Mouse (Mus musculus): Measurements from ENCODE around the gene Tmcc3.

Gene Tmcc3

DNA sequence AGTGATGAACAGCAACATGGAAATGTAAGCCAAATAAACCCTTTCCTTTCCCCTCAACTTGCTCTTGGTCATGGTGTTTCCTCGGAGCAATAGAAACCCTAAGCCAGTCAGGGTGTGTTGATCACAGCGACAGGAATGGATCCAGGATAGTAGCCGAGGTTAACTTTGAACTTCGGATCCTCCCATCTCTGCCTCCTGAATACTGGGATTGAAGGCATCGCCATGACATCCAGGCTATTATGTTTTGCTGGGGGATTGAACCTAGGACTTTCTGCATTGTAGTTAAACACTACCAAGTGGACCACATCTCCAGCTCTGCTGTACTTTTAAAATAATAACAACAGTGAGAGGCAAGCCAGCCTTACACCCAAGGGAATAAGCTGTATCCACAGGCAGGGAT is 307.8 kb downstream of the Tmcc3 start:
- in situ Hi-C loops (cut with MboI, MseI), result loop anchor here in 1 of 2 experiments (25.0 kb wide), 1 partner anchor 1732 kb away; no protein-coding TSS in a partner anchor

DNA sequence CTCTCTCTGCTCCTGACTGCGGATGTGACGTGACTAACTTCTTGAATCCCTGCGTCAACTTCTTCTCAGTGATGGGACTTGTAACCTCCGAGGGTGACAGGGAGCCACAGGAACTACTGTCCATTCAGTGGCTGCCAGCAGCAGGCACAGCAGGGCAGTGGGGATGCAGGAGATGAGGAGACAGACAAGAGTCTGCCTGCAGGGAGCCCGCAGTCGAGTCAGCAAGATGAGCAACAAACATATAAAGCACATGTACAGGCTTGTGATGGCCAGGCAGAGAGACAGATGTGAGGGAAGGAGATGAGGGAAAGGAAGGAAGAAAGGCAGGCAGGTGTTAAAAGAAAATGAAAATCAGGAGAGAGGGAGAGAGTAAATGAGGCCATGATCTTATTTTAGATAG is 308.8 kb downstream of the Tmcc3 start:
- in situ Hi-C loops (cut with MboI, MseI), result loop anchor here in 1 of 2 experiments (5.0 to 25.0 kb wide), 2 partner anchors 342 to 1733 kb away; no protein-coding TSS in a partner anchor

DNA sequence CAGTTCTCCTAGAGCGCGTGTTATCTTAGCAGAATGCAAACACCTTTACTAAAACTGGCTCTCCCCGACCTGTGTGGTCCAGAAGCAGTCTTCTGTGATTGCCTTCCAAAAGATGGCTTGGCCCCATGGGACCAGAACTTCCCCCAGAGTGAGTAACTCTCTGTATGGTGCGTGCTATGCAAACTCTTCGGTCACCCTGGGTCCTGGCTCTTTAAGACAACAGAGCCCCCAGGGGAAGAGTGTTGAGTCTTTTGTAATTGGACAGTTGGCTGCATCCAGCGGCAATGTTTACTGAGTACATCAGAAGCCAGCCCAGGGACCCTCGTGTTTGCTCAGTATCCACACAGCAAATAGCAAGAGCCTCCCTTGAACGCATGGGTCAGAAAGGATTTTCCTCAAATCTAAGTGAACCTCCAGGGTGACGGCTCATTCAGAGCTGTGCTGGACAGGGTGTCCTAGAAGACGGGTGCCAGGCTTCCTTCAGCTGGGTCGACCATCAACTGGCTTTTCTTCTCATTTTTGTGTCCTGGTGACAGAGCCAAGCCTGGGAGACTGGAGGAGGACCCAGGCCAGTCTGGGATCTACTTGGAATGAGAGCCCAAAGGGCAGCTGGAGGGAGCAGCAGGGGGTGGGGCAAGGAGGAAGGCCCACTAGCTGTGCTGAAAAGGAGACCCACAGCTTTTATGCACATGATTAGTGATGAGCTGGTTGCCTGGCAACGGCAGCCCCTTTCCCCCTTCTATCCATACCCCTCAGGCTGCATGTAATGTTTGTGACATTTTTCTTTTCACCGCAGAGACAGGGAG is 309.9 kb downstream of the Tmcc3 start:
- in situ Hi-C loops (cut with MboI, MseI), result loop anchor here in 1 of 2 experiments (5.0 to 25.0 kb wide), 2 partner anchors 341 to 1734 kb away; no protein-coding TSS in a partner anchor

DNA sequence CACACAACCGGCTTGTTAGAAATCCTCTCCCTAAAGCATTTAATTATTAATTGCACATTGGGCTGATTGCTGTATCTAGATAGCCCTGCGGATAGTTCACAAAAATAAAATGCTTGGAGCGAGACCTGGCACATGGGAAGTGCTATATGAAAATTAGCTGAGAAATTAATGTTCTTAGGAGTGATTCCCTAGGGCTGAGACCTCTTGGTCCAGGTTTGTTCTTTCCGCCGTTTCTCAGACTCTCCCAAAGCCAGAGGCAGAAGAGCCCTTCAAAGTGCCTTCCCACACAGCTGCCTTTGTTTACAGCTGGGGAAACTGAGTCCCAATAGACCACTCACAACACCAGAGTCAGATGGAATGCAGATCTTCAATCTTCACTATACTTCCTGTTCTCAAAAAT is 310.5 kb downstream of the Tmcc3 start:
- in situ Hi-C loops (cut with MboI, MseI), result loop anchor here in 1 of 2 experiments (5.0 to 25.0 kb wide), 2 partner anchors 340 to 1735 kb away; no protein-coding TSS in a partner anchor

DNA sequence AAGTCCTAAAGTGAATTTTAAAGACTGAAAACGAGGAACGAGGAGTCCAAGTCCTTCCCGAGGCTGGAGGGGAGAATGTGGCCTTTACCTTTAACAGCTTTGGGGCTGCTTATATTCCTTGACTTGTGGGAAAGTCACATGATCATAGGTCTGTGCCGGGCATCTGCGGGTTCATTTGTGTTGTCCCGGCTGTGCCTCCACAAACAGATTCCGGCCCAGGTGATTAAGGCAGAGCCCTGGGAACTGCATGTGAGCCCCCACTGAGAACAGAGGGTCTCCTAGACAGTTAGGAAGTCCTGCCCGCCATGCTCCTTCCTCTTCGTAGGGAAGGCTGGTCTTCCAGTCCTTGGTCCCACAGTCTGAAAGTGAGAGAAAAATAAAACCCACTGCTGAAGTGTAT is 311.1 kb downstream of the Tmcc3 start:
- in situ Hi-C loops (cut with MboI, MseI), result loop anchor here in 1 of 2 experiments (5.0 to 25.0 kb wide), 2 partner anchors 339 to 1736 kb away; no protein-coding TSS in a partner anchor

DNA sequence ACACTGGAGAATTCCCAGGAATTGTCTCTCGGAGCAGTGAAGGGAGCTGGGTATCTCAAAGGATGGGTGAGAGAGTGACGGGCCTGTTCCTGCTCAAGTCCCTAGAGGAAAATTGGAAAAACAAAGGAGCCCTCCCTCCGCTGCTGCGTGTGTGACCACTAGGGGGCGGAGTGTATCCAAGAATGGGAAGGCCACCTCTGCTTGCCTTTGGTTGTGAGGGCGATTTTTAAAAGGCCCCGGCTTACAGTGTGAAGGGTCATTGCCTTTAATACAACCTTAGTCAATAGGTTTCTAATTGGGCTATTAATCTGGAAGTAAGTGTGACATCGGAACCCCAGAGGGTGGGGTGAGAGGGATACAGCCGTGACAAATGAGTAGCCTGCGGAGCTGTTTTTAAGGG is 311.9 kb downstream of the Tmcc3 start:
- in situ Hi-C loops (cut with MboI, MseI), result loop anchor here in 1 of 2 experiments (5.0 to 25.0 kb wide), 2 partner anchors 339 to 1736 kb away; no protein-coding TSS in a partner anchor

DNA sequence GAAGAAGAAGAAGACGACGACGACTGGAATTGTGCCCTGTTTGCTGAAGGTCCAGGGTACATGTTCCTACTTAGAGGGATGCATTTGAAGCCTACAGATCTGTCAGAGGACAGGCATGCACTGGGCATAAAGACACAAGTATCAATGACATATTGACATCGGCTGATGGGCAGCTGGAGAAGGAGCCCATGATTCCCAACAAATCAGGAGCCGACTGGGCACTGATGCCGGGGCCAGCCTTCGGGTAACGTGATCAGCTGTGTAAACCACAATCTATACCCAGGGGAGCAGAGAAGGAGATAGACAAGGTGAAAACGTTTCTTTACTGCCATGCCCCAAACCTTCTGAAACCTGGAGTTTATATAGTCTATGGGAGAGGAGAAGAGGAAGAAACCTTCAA is 313.3 kb downstream of the Tmcc3 start:
- in situ Hi-C loops (cut with MboI, MseI), result loop anchor here in 1 of 2 experiments (5.0 kb wide), 1 partner anchor 337 kb away; no protein-coding TSS in a partner anchor

DNA sequence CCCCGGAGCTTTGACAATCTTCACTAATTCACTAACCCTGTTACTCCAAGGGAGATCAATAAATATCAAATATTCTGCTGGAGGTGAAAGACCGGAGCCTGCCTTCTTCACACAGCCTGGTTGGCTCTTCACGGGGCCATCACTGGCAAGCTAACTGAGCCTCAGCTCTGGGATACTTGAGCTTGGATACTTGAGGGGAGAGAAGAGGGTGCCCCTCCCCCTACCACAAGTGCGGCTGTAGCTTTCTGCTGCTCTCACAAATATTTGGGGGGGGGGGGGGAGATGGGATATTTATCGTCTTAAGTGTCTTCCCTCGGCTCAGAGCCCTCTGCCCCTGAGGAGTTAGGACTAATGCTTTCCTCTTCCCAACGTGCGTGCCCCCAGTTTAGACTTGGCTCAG is 313.9 kb downstream of the Tmcc3 start:
- in situ Hi-C loops (cut with MboI, MseI), result loop anchor here in 1 of 2 experiments (5.0 kb wide), 1 partner anchor 337 kb away; no protein-coding TSS in a partner anchor

DNA sequence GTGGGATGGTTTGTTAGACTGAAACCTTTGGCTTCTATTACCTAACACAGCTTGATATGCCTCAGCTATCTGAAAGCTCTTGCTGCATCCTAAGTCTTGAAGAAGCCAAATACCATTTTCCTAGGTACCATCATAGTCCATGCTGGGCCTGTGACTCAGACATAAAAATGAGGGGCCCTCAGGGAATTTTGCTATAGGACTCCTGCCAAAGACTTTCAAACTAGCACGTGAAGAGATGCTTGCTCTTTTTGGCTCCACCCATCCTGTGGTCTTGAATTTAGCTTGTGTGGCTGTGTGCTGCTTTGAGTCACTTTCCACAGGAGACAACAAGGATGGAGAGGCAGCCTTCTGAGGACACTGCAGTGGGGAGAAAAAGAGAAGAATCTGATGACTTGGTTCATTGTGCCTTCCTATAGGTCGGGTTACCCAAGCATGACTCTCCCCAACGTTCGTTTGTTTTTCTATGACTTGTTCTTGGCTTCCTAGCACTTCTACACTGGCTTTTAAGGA is 319.1 kb downstream of the Tmcc3 start:
- in situ Hi-C loops (cut with MboI, MseI), result loop anchor here in 1 of 2 experiments (10.0 kb wide), 1 partner anchor 834 kb away; no protein-coding TSS in a partner anchor

DNA sequence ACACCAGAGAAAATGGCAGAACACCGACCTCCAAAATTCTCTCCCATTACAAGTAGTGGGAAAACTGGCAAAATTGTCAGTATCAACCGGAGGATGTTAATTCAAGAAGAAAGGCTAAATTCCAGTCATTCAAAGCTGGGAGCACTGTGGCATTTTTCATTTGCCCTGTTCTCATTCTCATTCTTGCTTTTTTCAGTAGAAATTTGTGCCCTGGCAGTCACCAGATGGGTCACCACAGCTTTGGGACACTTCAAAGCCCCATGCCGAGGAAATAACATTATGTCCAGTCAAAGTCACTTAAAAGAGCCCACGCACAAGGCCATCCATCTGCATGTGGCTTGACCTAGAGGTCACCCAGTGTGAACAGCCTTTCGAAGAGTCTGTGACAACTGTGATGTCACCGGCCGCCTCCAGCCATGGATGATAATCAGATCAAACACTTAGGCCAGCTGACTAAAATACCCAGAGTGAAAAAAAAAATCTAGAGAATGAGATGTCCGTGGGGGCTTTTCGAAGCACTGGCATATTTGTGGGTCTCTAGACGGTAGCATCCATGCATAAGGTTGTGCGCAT is 319.9 kb downstream of the Tmcc3 start:
- in situ Hi-C loops (cut with MboI, MseI), result loop anchor here in 1 of 2 experiments (10.0 kb wide), 1 partner anchor 833 kb away; no protein-coding TSS in a partner anchor

DNA sequence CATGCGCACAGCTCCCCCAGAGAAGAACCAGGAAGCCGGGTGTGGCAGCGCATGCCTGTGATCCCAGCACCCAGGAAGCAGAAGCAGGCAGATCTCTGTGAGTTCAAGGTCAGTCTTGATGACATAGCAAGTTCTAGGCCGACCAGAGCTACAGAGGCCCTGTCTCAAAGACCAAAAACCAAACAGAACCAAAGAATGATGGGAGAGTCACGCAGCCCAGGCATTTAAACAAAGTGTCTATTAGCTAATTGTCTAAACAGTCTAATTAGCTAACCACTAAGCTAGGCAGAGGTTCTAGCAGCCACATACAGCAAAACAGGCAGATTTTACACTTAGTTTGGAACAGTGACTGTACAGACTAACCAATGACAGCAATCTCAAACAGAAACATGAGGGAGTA is 320.5 kb downstream of the Tmcc3 start:
- in situ Hi-C loops (cut with MboI, MseI), result loop anchor here in 1 of 2 experiments (10.0 kb wide), 1 partner anchor 833 kb away; no protein-coding TSS in a partner anchor

DNA sequence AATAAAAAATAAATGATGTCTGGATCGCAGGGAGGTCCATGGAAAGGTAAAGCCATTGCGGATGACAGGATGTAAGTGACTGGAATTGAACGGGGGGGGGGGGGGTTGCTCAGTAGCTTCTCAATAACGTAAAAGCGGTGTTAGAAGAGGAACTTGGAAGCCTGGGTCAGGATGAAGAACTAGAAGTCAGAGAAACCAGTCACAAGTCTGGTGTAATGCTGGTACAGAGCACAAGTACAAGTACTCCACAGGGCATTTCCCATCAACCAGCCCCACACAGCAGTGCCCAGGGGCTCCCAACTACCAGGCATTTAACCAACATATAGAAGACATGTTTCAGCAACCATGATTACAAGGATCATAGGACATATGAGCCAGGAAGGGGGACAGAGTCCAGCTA is 326.9 kb downstream of the Tmcc3 start:
- in situ Hi-C loops (cut with MboI, MseI), result loop anchor here in 1 of 2 experiments (10.0 kb wide), 1 partner anchor 826 kb away; no protein-coding TSS in a partner anchor

DNA sequence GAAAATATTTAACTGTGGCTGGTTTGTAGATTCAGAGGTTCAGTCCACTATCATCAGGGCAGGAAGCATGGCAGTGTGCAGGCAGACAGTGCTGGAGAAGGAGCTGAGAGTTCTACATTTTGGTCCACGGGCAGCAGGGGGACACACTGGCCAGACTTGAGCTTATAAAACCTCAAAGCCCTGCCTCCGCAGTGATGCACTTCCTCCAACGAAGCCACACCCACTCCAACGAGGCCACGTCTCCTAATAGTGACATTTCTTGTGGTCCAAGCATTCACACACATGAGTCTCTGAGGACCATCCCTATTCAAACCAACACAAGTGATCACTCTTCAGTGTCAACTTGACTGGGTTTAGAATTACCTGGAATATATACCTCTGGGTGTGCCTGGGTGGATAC is 327.5 kb downstream of the Tmcc3 start:
- in situ Hi-C loops (cut with MboI, MseI), result loop anchor here in 1 of 2 experiments (10.0 kb wide), 1 partner anchor 826 kb away; no protein-coding TSS in a partner anchor

DNA sequence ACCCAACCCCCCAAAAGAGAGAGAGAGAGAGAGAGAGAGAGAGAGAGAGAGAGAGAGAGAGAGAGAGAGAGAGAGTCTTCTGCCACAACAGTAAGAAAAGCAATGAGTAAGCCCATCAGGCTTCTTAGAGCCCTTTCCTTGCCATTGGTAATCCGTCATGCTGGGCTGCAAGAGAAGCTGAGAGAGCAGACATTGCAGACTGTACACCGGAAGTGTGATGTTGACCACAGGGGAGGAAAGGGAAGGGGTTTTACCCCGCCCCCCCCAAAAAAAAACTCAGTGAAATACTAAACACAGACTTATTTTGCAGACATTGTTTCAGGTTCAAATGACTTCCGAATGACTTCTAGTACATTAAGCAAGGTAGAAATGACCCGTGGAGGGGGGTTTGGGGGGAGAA is 328.3 kb downstream of the Tmcc3 start:
- in situ Hi-C loops (cut with MboI, MseI), result no loop called here
